ENCODE assay signal across 22 mouse cellular contexts in genomic region chr11:25158884-25159283, GRCm38 (mm10).
"Had no signal": no experiment of that assay in that cellular context is flagged by ENCODE, and none has a peak within 500 bp of the region (broad histone marks: within the 10 kb centered on the region; RNA-seq: fewer than 3 reads in every experiment).

No protein-coding gene starts in this region.

- DNase-seq: heart, postnatal 10 days; heart, postnatal 14 days; heart, postnatal 36 days; heart, postnatal 4 days; kidney, adult 11 months; kidney, adult 18-20 months; kidney, adult 2 months; kidney, adult 8-10 months; kidney, adult 9 months; kidney, postnatal 10 days; kidney, postnatal 14 days; kidney, postnatal 25 days; kidney, postnatal 36 days; kidney, postnatal 4 days; layer of hippocampus, adult 9-11 months; layer of hippocampus, postnatal 36 days had no signal

- ATAC-seq: hindbrain, embryonic 16.5 days; hindbrain, postnatal 0 days; inflammation-experienced regulatory T-cells, adult 6 months; intestine, embryonic 15.5 days; intestine, embryonic 16.5 days; intestine, postnatal 0 days had no signal
